Mouse (Mus musculus) stomach, embryonic 16.5 days (tissue): ENCODE data around the gene Poc5. TPM values are rescaled to one million over a fixed set of nuclear protein-coding genes. Genes with fewer than 3 reads are reported as not detected.

Experiments
- ATAC-seq: fragments of 200-750 bp; cut with Nextera tagmentation; 2 replicates; pipeline ENCODE4 v1.8.0; 2017; ENCODE audit warnings: moderate number of reproducible peaks, moderate TSS enrichment; ENCODE audit not compliant: insufficient read depth, low FRiP score
- H3K27ac ChIP-seq: fragments of 300-500 bp; sonication (generic); 2 replicates; pipeline ENCODE4 v1.5.1; 2014; ENCODE audit warnings: low read length
- H3K27me3 ChIP-seq: fragments of 300-500 bp; sonication (generic); 2 replicates; pipeline ENCODE4 v1.6.1; 2014; ENCODE audit warnings: low read length, control low read depth, mixed read lengths; ENCODE audit not compliant: control insufficient read depth, insufficient read depth
- H3K36me3 ChIP-seq: fragments of 300-500 bp; sonication (generic); 2 replicates; pipeline ENCODE4 v1.6.1; 2014; ENCODE audit warnings: low read length; ENCODE audit not compliant: control insufficient read depth, insufficient read depth
- H3K4me1 ChIP-seq: fragments of 300-500 bp; sonication (generic); 2 replicates; pipeline ENCODE4 v1.6.1; 2014; ENCODE audit warnings: low read length, control low read depth, mixed read lengths; ENCODE audit not compliant: control insufficient read depth, insufficient read depth
- H3K4me2 ChIP-seq: fragments of 300-500 bp; sonication (generic); 2 replicates; pipeline ENCODE4 v1.6.1; 2014; ENCODE audit warnings: low read depth, low read length, mixed read lengths
- H3K4me3 ChIP-seq: fragments of 300-500 bp; sonication (generic); replicated peaks from 2 replicates; pipeline ENCODE4 v1.5.1; 2014; ENCODE audit warnings: mild to moderate bottlenecking, low read length
- H3K9ac ChIP-seq: fragments of 300-500 bp; sonication (generic); 2 replicates; pipeline ENCODE4 v1.6.1; 2014; ENCODE audit warnings: low read length
- H3K9me3 ChIP-seq: fragments of 300-500 bp; sonication (generic); replicated peaks from 2 replicates; pipeline ENCODE4 v1.6.1; 2016; ENCODE audit warnings: low read length, control low read depth; ENCODE audit not compliant: control insufficient read depth
- WGBS: fragments of 180-500 bp; shearing (Covaris S2); extraction: QIAGEN DNeasy Blood & Tissue Kit; methylation state at CpG from one replicate; pipeline ENCODE4 v1.1.7; 2014; 5-methylcytosine and 5-hydroxymethylcytosine counted together
- polyA plus RNA-seq: library from polyadenylated mRNA; unstranded; fragments of >200 nt; fragmentation: Nextera tagmentation; extraction: Ambion mirVana; gene quantifications from 2 replicates; pipeline ENCODE4 v1.2.1, GENCODE M21; 2015

The Poc5 gene
- polyA plus RNA-seq, 1 experiment from 2014 or later: 12.6 TPM

- no peaks in the 10 kb centered on the region for H3K27me3 ChIP-seq
- peaks cover 8% of the 10 kb centered on the region for H3K4me1 ChIP-seq
- peaks cover 8% of the 10 kb centered on the region; the same call in 1 of the 2 replicates for H3K36me3 ChIP-seq
- WGBS: 23% methylated on average over 2 of the region's 2 CpGs
- 0 out of 2 replicates have a peak, but pooled peaks cover 3% of the 10 kb centered on the region for H3K9me3 ChIP-seq
- no peak overlapping the region for H3K27ac ChIP-seq
- no peak for ATAC-seq
- H3K9ac ChIP-seq: peak overlapping the region; percentile 82
- peak overlapping the region; percentile 68 for H3K4me2 ChIP-seq
- peak overlapping the region; percentile 79 for H3K4me3 ChIP-seq
These were observed 1.2 kb downstream of the Poc5 start for GRCm38 (mm10) chr13:96389301-96389700.

- no peaks in the 10 kb centered on the region for H3K9me3 ChIP-seq
- no peak for ATAC-seq
- 95% methylated on average over 5 of the region's 5 CpGs for WGBS
- no peaks in the 10 kb centered on the region for H3K27me3 ChIP-seq
- no peak overlapping the region for H3K9ac ChIP-seq
- H3K36me3 ChIP-seq: peaks cover 27% of the 10 kb centered on the region
- no peak overlapping the region for H3K27ac ChIP-seq
- no peaks in the 10 kb centered on the region for H3K4me1 ChIP-seq
- no peak overlapping the region for H3K4me3 ChIP-seq
- no peak overlapping the region for H3K4me2 ChIP-seq
These were observed 13.2 kb downstream of the Poc5 start for GRCm38 (mm10) chr13:96401251-96401650.

- Histone ChIP-seq H3K4me1 (no peaks in the 10 kb centered on the region), H3K27me3 (no peaks in the 10 kb centered on the region), H3K9me3 (no peaks in the 10 kb centered on the region), H3K9ac (no peak overlapping the region), H3K27ac (no peak overlapping the region), H3K4me2 (no peak overlapping the region), H3K36me3 (peaks cover 12% of the 10 kb centered on the region), H3K4me3 (no peak overlapping the region)
- WGBS: 88% methylated on average over 2 of the region's 2 CpGs
- ATAC-seq: no peak
These were observed 17.4 kb downstream of the Poc5 start for GRCm38 (mm10) chr13:96405518-96405917.

- Histone ChIP-seq H3K27me3 (no peaks in the 10 kb centered on the region), H3K36me3 (peaks cover 13% of the 10 kb centered on the region), H3K4me2 (no peak overlapping the region), H3K4me1 (no peaks in the 10 kb centered on the region), H3K9me3 (no peaks in the 10 kb centered on the region), H3K9ac (no peak overlapping the region), H3K4me3 (no peak overlapping the region), H3K27ac (no peak overlapping the region)
- 70% methylated on average over 4 of the region's 4 CpGs for WGBS
- ATAC-seq: peak; percentile 47; the same call in 1 of the 2 replicates
These were observed 18.9 kb downstream of the Poc5 start for GRCm38 (mm10) chr13:96407040-96407439.

GRCm38 (mm10) chr13:96408786-96409185 lies 20.7 kb downstream of the Poc5 start:
- peaks cover 13% of the 10 kb centered on the region for H3K36me3 ChIP-seq
- no peaks in the 10 kb centered on the region for H3K4me1 ChIP-seq
- ATAC-seq: no peak
- no peak overlapping the region for H3K27ac ChIP-seq
- H3K27me3 ChIP-seq: no peaks in the 10 kb centered on the region
- no peak overlapping the region for H3K4me2 ChIP-seq
- 87% methylated on average over 1 of the region's 1 CpGs for WGBS
- no peaks in the 10 kb centered on the region for H3K9me3 ChIP-seq
- H3K4me3 ChIP-seq: no peak overlapping the region
- no peak overlapping the region for H3K9ac ChIP-seq

- H3K36me3 ChIP-seq: peaks cover 14% of the 10 kb centered on the region
- H3K9ac ChIP-seq: no peak overlapping the region
- 71% methylated on average over 6 of the region's 6 CpGs for WGBS
- H3K4me2 ChIP-seq: no peak overlapping the region
- no peak for ATAC-seq
- no peaks in the 10 kb centered on the region for H3K9me3 ChIP-seq
- H3K27me3 ChIP-seq: no peaks in the 10 kb centered on the region
- H3K4me1 ChIP-seq: no peaks in the 10 kb centered on the region
- H3K4me3 ChIP-seq: no peak overlapping the region
- no peak overlapping the region for H3K27ac ChIP-seq
These were observed 26.3 kb downstream of the Poc5 start for GRCm38 (mm10) chr13:96414384-96414783.

GRCm38 (mm10) chr13:96416380-96416779 lies 28.3 kb downstream of the Poc5 start:
- Histone ChIP-seq H3K4me3 (no peak overlapping the region), H3K36me3 (peaks cover 7% of the 10 kb centered on the region), H3K9me3 (no peaks in the 10 kb centered on the region), H3K27ac (no peak overlapping the region), H3K4me1 (no peaks in the 10 kb centered on the region), H3K9ac (no peak overlapping the region), H3K27me3 (no peaks in the 10 kb centered on the region), H3K4me2 (no peak overlapping the region)
- no peak for ATAC-seq
- 91% methylated on average over 8 of the region's 8 CpGs for WGBS

- Histone ChIP-seq H3K9me3 (no peaks in the 10 kb centered on the region), H3K9ac (no peak overlapping the region), H3K36me3 (peaks cover 7% of the 10 kb centered on the region), H3K4me1 (no peaks in the 10 kb centered on the region), H3K27ac (no peak overlapping the region), H3K4me2 (no peak overlapping the region), H3K27me3 (no peaks in the 10 kb centered on the region), H3K4me3 (no peak overlapping the region)
- 65% methylated on average over 5 of the region's 5 CpGs for WGBS
- no peak for ATAC-seq
These were observed 29.2 kb downstream of the Poc5 start for GRCm38 (mm10) chr13:96417261-96417813.

- H3K9ac ChIP-seq: no peak overlapping the region
- no peaks in the 10 kb centered on the region for H3K27me3 ChIP-seq
- ATAC-seq: no peak
- H3K4me1 ChIP-seq: no peaks in the 10 kb centered on the region
- no peak overlapping the region for H3K4me2 ChIP-seq
- H3K4me3 ChIP-seq: no peak overlapping the region
- 87% methylated on average over 4 of the region's 4 CpGs for WGBS
- peaks cover 7% of the 10 kb centered on the region for H3K36me3 ChIP-seq
- no peak overlapping the region for H3K27ac ChIP-seq
- no peaks in the 10 kb centered on the region for H3K9me3 ChIP-seq
These were observed 30.4 kb downstream of the Poc5 start for GRCm38 (mm10) chr13:96418487-96418886.
